Mouse (Mus musculus) liver, embryonic 14.5 days (tissue): ENCODE measurements around the gene Tsc22d1.

Experiments used
- CTCF ChIP-seq: IDR thresholded peaks from 2 replicates; pipeline ENCODE4 v1.5.1; 2016; ENCODE audit warnings: antibody characterized with exemption, low read depth, control low read depth
- EP300 ChIP-seq: IDR thresholded peaks from 2 replicates; pipeline ENCODE4 v1.6.1; 2016; ENCODE audit warnings: antibody characterized with exemption, low read depth

DNA sequence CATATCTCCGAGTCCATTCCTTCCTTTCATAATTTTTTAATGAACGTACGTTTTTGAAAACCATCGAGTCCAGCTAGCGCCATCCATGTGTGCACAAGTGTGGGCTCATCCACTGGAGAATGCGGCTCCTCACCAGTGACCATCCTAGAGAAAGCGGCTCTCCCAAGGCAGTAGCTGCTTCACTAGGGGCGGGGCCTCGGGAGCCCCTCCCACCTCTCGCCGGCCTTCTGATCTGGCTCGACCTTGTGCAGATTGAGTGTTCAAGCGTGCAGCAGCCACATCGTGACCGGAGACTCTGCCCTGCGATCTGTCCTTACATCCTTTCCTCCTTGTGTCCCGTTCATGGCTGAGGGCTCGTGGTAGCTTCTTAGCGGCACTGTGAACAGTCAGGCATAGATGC is 56.5 kb downstream of the Tsc22d1 start:
- TF ChIP-seq CTCF (no peak), EP300 (no peak)
